Mouse (Mus musculus) hindbrain, embryonic 16.5 days (tissue): ENCODE results near the gene Slc35a3. TPM values are rescaled to one million over a fixed set of nuclear protein-coding genes. Genes with fewer than 3 reads are reported as not detected.

Experiments used
- ATAC-seq: fragments of 200-750 bp; cut with Nextera tagmentation; 2 replicates; pipeline ENCODE4 v1.8.0; 2017; ENCODE audit warnings: moderate TSS enrichment, moderate library complexity
- H3K27ac ChIP-seq: fragments of 300-500 bp; sonication (generic); 2 replicates; pipeline ENCODE4 v1.5.1; 2014; ENCODE audit warnings: low read depth, mild to moderate bottlenecking, control low read depth, low read length, moderate library complexity
- H3K27me3 ChIP-seq: fragments of 300-500 bp; sonication (generic); replicated peaks from 2 replicates; pipeline ENCODE4 v1.6.1; 2014; ENCODE audit warnings: low read length; ENCODE audit not compliant: control insufficient read depth, insufficient read depth
- H3K36me3 ChIP-seq: fragments of 300-500 bp; sonication (generic); 2 replicates; pipeline ENCODE4 v1.6.1; 2014; ENCODE audit warnings: mild to moderate bottlenecking, low read length, moderate library complexity, mixed read lengths; ENCODE audit not compliant: control insufficient read depth, insufficient read depth
- H3K4me1 ChIP-seq: fragments of 300-500 bp; sonication (generic); 2 replicates; pipeline ENCODE4 v1.6.1; 2014; ENCODE audit warnings: low read depth, low read length; ENCODE audit not compliant: control insufficient read depth, insufficient read depth
- H3K4me2 ChIP-seq: fragments of 300-500 bp; sonication (generic); 2 replicates; pipeline ENCODE4 v1.6.1; 2014; ENCODE audit warnings: mild to moderate bottlenecking, low read length, control low read depth, moderate library complexity
- H3K4me3 ChIP-seq: fragments of 300-500 bp; sonication (generic); 2 replicates; pipeline ENCODE4 v1.5.1; 2014; ENCODE audit warnings: mild to moderate bottlenecking, low read length, control low read depth, moderate library complexity
- H3K9ac ChIP-seq: fragments of 300-500 bp; sonication (generic); 2 replicates; pipeline ENCODE4 v1.6.1; 2014; ENCODE audit warnings: low read depth, mild to moderate bottlenecking, control low read depth, low read length, moderate library complexity
- H3K9me3 ChIP-seq: fragments of 300-500 bp; sonication (generic); 2 replicates; pipeline ENCODE4 v1.6.1; 2014; ENCODE audit warnings: mild to moderate bottlenecking, low read length, moderate library complexity; ENCODE audit not compliant: control insufficient read depth
- WGBS: fragments of 180-500 bp; shearing (Covaris S2); extraction: QIAGEN DNeasy Blood & Tissue Kit; methylation state at CpG from one replicate; pipeline ENCODE4 v1.1.7; 2014; 5-methylcytosine and 5-hydroxymethylcytosine counted together
- polyA plus RNA-seq: library from polyadenylated mRNA; unstranded; fragments of >200 nt; fragmentation: Nextera tagmentation; extraction: Ambion mirVana; gene quantifications from 2 replicates; pipeline ENCODE4 v1.2.1, GENCODE M21; 2015

Gene Slc35a3
- polyA plus RNA-seq, 1 experiment from 2014 or later: 7.3 TPM

- ATAC-seq: no peak
- H3K27ac ChIP-seq: no peak overlapping the region
- 94% methylated on average over 8 of the region's 8 CpGs for WGBS
- no peak overlapping the region for H3K4me2 ChIP-seq
- H3K9me3 ChIP-seq: no peaks in the 10 kb centered on the region
- no peak overlapping the region for H3K4me3 ChIP-seq
- H3K36me3 ChIP-seq: peaks cover 27% of the 10 kb centered on the region
- no peaks in the 10 kb centered on the region for H3K27me3 ChIP-seq
- no peak overlapping the region for H3K9ac ChIP-seq
- H3K4me1 ChIP-seq: no peaks in the 10 kb centered on the region
Measured at GRCm38 (mm10) chr3:116634853-116635252, 77.8 kb downstream of the Slc35a3 start.

- no peaks in the 10 kb centered on the region for H3K4me1 ChIP-seq
- peaks cover 23% of the 10 kb centered on the region for H3K36me3 ChIP-seq
- no peak overlapping the region for H3K4me2 ChIP-seq
- ATAC-seq: no peak
- H3K4me3 ChIP-seq: no peak overlapping the region
- H3K27me3 ChIP-seq: no peaks in the 10 kb centered on the region
- H3K27ac ChIP-seq: no peak overlapping the region
- H3K9ac ChIP-seq: no peak overlapping the region
- no peaks in the 10 kb centered on the region for H3K9me3 ChIP-seq
- 88% methylated on average over 3 of the region's 3 CpGs for WGBS
Measured at GRCm38 (mm10) chr3:116634091-116634490, 78.5 kb downstream of the Slc35a3 start.

GRCm38 (mm10) chr3:116632971-116633370 lies 79.7 kb downstream of the Slc35a3 start:
- no peak for ATAC-seq
- Histone ChIP-seq H3K9ac (no peak overlapping the region), H3K4me3 (no peak overlapping the region), H3K36me3 (peaks cover 20% of the 10 kb centered on the region), H3K4me2 (no peak overlapping the region), H3K9me3 (no peaks in the 10 kb centered on the region), H3K27ac (no peak overlapping the region), H3K27me3 (no peaks in the 10 kb centered on the region), H3K4me1 (no peaks in the 10 kb centered on the region)
- WGBS: 97% methylated on average over 3 of the region's 3 CpGs

- WGBS: 80% methylated on average over 1 of the region's 1 CpGs
- no peak overlapping the region for H3K9ac ChIP-seq
- H3K9me3 ChIP-seq: no peaks in the 10 kb centered on the region
- H3K4me1 ChIP-seq: no peaks in the 10 kb centered on the region
- H3K27me3 ChIP-seq: no peaks in the 10 kb centered on the region
- no peak for ATAC-seq
- H3K27ac ChIP-seq: no peak overlapping the region
- no peak overlapping the region for H3K4me3 ChIP-seq
- no peak overlapping the region for H3K4me2 ChIP-seq
- peaks cover 20% of the 10 kb centered on the region for H3K36me3 ChIP-seq
Measured at GRCm38 (mm10) chr3:116631459-116631858, 81.2 kb downstream of the Slc35a3 start.

- Histone ChIP-seq H3K27me3 (no peaks in the 10 kb centered on the region), H3K9ac (no peak overlapping the region), H3K4me2 (no peak overlapping the region), H3K4me3 (no peak overlapping the region), H3K36me3 (peaks cover 4% of the 10 kb centered on the region; the same call in 1 of the 2 replicates), H3K4me1 (no peaks in the 10 kb centered on the region), H3K9me3 (no peaks in the 10 kb centered on the region), H3K27ac (no peak overlapping the region)
- WGBS: 94% methylated on average over 7 of the region's 7 CpGs
- ATAC-seq: no peak
Measured at GRCm38 (mm10) chr3:116622641-116623040, 90.0 kb downstream of the Slc35a3 start.

GRCm38 (mm10) chr3:116620636-116621370 lies 91.8 kb downstream of the Slc35a3 start:
- H3K9me3 ChIP-seq: no peaks in the 10 kb centered on the region
- H3K27ac ChIP-seq: no peak overlapping the region
- peaks cover 4% of the 10 kb centered on the region; the same call in 1 of the 2 replicates for H3K36me3 ChIP-seq
- H3K4me1 ChIP-seq: no peaks in the 10 kb centered on the region
- no peak for ATAC-seq
- H3K4me2 ChIP-seq: no peak overlapping the region
- H3K4me3 ChIP-seq: no peak overlapping the region
- no peaks in the 10 kb centered on the region for H3K27me3 ChIP-seq
- H3K9ac ChIP-seq: no peak overlapping the region
- 93% methylated on average over 7 of the region's 7 CpGs for WGBS

Other genes with a start within 250 kb of the Slc35a3 start
- 113 and 121 TPM in 2 replicates for gene Rtca, start 204.6 kb downstream of the Slc35a3 start, polyA plus RNA-seq
- 12.5 and 15.1 TPM in 2 replicates for gene Dbt, start 199.8 kb downstream of the Slc35a3 start, polyA plus RNA-seq
- gene Lrrc39, start 149.9 kb downstream of the Slc35a3 start, polyA plus RNA-seq: 0.13 and 0.45 TPM in 2 replicates
- gene Sass6, start 117.8 kb downstream of the Slc35a3 start, polyA plus RNA-seq: 11.5 and 12.3 TPM in 2 replicates
- 22.5 and 25.2 TPM in 2 replicates for gene Trmt13, start 98.2 kb downstream of the Slc35a3 start, polyA plus RNA-seq
- 64.6 and 68.2 TPM in 2 replicates for gene Mfsd14a, start 50.2 kb downstream of the Slc35a3 start, polyA plus RNA-seq
- gene Gm43191, start 31.6 kb downstream of the Slc35a3 start, polyA plus RNA-seq: not detected in 2 replicates
- 13.8 and 16.9 TPM in 2 replicates for gene Agl, start 95.3 kb upstream of the Slc35a3 start, polyA plus RNA-seq
- 7.1 and 7.2 TPM in 2 replicates for gene Frrs1, start 146.6 kb upstream of the Slc35a3 start, polyA plus RNA-seq